Mouse (Mus musculus) liver, embryonic 14.5 days (tissue): ENCODE measurements around the gene Mical3.

Source experiments
- CTCF ChIP-seq: IDR thresholded peaks from 2 replicates; pipeline ENCODE4 v1.5.1; 2016; ENCODE audit warnings: antibody characterized with exemption, low read depth, control low read depth
- EP300 ChIP-seq: IDR thresholded peaks from 2 replicates; pipeline ENCODE4 v1.6.1; 2016; ENCODE audit warnings: antibody characterized with exemption, low read depth

GRCm38 (mm10) chr6:121028514-121028913 is 102.3 kb downstream of the Mical3 start:
- TF ChIP-seq EP300 (no peak), CTCF (no peak)
